Mouse (Mus musculus) heart, postnatal 36 days (tissue): Measurements from ENCODE around the gene Atg2a. TPM values are rescaled to one million over a fixed set of nuclear protein-coding genes. Genes with fewer than 3 reads are reported as not detected.

Experiments
- DNase-seq, 2 experiments: peaks; one replicate each; pipeline ENCODE4 v3.0.0; 2021 to 2022
- intact Hi-C: fragments of 180-260 bp; cut with DNase I; formaldehyde crosslinking; loops from one replicate; pipeline ENCODE4 v1.15.1; 2025
- total RNA-seq, 2 experiments: library from RNA; stranded (reverse); gene quantifications; 2 replicates each; pipeline ENCODE4 v1.2.3; 2021

Gene Atg2a
- total RNA-seq, 2 experiments from 2014 or later = 24.5 to 25.9 TPM

- intact Hi-C loops = no loop called here
- DNase-seq = no peak
Observed at GRCm38 (mm10) chr19:6273592-6273991, 32.1 kb downstream of the Atg2a start.

- DNase-seq = no peak
- intact Hi-C loops = no loop called here
Observed at GRCm38 (mm10) chr19:6273998-6274608, 32.6 kb downstream of the Atg2a start.

GRCm38 (mm10) chr19:6275740-6276389, 34.4 kb downstream of the Atg2a start:
- DNase-seq = no peak
- intact Hi-C loops = loop anchor here (2.0 kb wide), 1 partner anchor 15 kb away; no protein-coding TSS in a partner anchor

GRCm38 (mm10) chr19:6276426-6277421, 35.3 kb downstream of the Atg2a start, which contains the start of gene Ehd1:
Ehd1 (plus strand) TSS chr19:6276725.
- peak; percentile 98 for DNase-seq
- intact Hi-C loops = loop anchor here (2.0 kb wide), 1 partner anchor 14 kb away; no protein-coding TSS in a partner anchor

GRCm38 (mm10) chr19:6277661-6278438, 36.4 kb downstream of the Atg2a start:
- intact Hi-C loops = loop anchor here (2.0 kb wide), 1 partner anchor 13 kb away; no protein-coding TSS in a partner anchor

GRCm38 (mm10) chr19:6278439-6279073, 37.1 kb downstream of the Atg2a start:
- intact Hi-C loops = no loop called here
- no peak for DNase-seq

More at GRCm38 (mm10) chr19:6277661-6278438, 36.4 kb downstream of the Atg2a start:
- peak; percentile 78 to 85 for DNase-seq

GRCm38 (mm10) chr19:6279481-6280144, 38.1 kb downstream of the Atg2a start:
- no peak for DNase-seq
- intact Hi-C loops = no loop called here

GRCm38 (mm10) chr19:6280554-6280953, 39.1 kb downstream of the Atg2a start:
- intact Hi-C loops = no loop called here
- no peak for DNase-seq

GRCm38 (mm10) chr19:6281122-6282020, 39.9 kb downstream of the Atg2a start:
- intact Hi-C loops = no loop called here
- no peak for DNase-seq

GRCm38 (mm10) chr19:6283001-6283400, 41.5 kb downstream of the Atg2a start:
- DNase-seq = no peak
- intact Hi-C loops = no loop called here

GRCm38 (mm10) chr19:6284502-6284901, 43.0 kb downstream of the Atg2a start:
- DNase-seq = no peak
- intact Hi-C loops = no loop called here

GRCm38 (mm10) chr19:6285226-6285625, 43.8 kb downstream of the Atg2a start:
- intact Hi-C loops = no loop called here
- no peak for DNase-seq

GRCm38 (mm10) chr19:6285632-6286433, 44.4 kb downstream of the Atg2a start:
- intact Hi-C loops = no loop called here
- no peak for DNase-seq

- intact Hi-C loops = no loop called here
- peak in 1 of 2 experiments; percentile 71 for DNase-seq
Observed at GRCm38 (mm10) chr19:6286434-6287401, 45.2 kb downstream of the Atg2a start.

- no peak for DNase-seq
- intact Hi-C loops = loop anchor here (1.0 kb wide), 1 partner anchor 12 kb away; no protein-coding TSS in a partner anchor
Observed at GRCm38 (mm10) chr19:6288236-6288894, 46.9 kb downstream of the Atg2a start.
